Mouse (Mus musculus): ENCODE results near the gene Nudt6. TPM values are rescaled to one million over a fixed set of nuclear protein-coding genes. Genes with fewer than 3 reads are reported as not detected.
A peak's percentile ranks its signal among the peaks of the same experiment; 100 is the strongest.

Nudt6 gene
- polyA plus RNA-seq, 1 experiment from 2014 or later = 6.9 TPM

- ATAC-seq = peak; percentile 97
- Histone ChIP-seq H3K4me1 (ENCODE audit: control insufficient read depth, insufficient read depth, low read depth, low read length) (peaks cover 13% of the 10 kb centered on the region), H3K36me3 (ENCODE audit: control insufficient read depth, insufficient read depth, low read length) (no peaks in the 10 kb centered on the region), H3K27ac (ENCODE audit: low read depth, low read length) (peak within 1 kb of the TSS; percentile 88), H3K4me3 (ENCODE audit: low read length) (peak within 1 kb of the TSS; percentile 97), H3K9me3 (ENCODE audit: control insufficient read depth, low read length) (no peaks in the 10 kb centered on the region), H3K27me3 (replicated peaks; ENCODE audit: control insufficient read depth, insufficient read depth, low read length) (no peaks in the 10 kb centered on the region), H3K9ac (ENCODE audit: low read depth, low read length) (peak within 1 kb of the TSS; percentile 79), H3K4me2 (ENCODE audit: low read length) (peak within 1 kb of the TSS; percentile 97)
- under 1% methylated on average over 39 of the region's 50 CpGs for WGBS
These were observed 486 bp downstream of the Nudt6 start, which contains the start of gene Spata5 for GRCm38 (mm10) chr3:37419458-37419991. TSS of gene Spata5 (plus strand) at chr3:37419896.

GRCm38 (mm10) chr3:37418961-37419457 is 1.0 kb downstream of the Nudt6 start:
- H3K27me3 ChIP-seq (replicated peaks; ENCODE audit: control insufficient read depth, insufficient read depth, low read length) = no peaks in the 10 kb centered on the region
- H3K27ac ChIP-seq (ENCODE audit: low read depth, low read length) = peak overlapping the region; percentile 88
- no peaks in the 10 kb centered on the region for H3K36me3 ChIP-seq (ENCODE audit: control insufficient read depth, insufficient read depth, low read length)
- no peak for ATAC-seq
- H3K9ac ChIP-seq (ENCODE audit: low read depth, low read length) = peak overlapping the region; percentile 75
- peak overlapping the region; percentile 97 for H3K4me3 ChIP-seq (ENCODE audit: low read length)
- H3K4me2 ChIP-seq (ENCODE audit: low read length) = peak overlapping the region; percentile 65
- 0% methylated on average over 21 of the region's 30 CpGs for WGBS
- H3K9me3 ChIP-seq (ENCODE audit: control insufficient read depth, low read length) = no peaks in the 10 kb centered on the region
- peaks cover 13% of the 10 kb centered on the region for H3K4me1 ChIP-seq (ENCODE audit: control insufficient read depth, insufficient read depth, low read depth, low read length)

GRCm38 (mm10) chr3:37418341-37418740 is 1.7 kb downstream of the Nudt6 start:
- no peak overlapping the region for H3K27ac ChIP-seq (ENCODE audit: low read depth, low read length)
- H3K4me3 ChIP-seq (ENCODE audit: low read length) = peak overlapping the region; percentile 97
- no peaks in the 10 kb centered on the region for H3K36me3 ChIP-seq (ENCODE audit: control insufficient read depth, insufficient read depth, low read length)
- H3K9ac ChIP-seq (ENCODE audit: low read depth, low read length) = no peak overlapping the region; the same call in 1 of the 2 replicates
- H3K4me2 ChIP-seq (ENCODE audit: low read length) = peak overlapping the region; percentile 65
- 78% methylated on average over 5 of the region's 5 CpGs for WGBS
- H3K27me3 ChIP-seq (replicated peaks; ENCODE audit: control insufficient read depth, insufficient read depth, low read length) = no peaks in the 10 kb centered on the region
- no peaks in the 10 kb centered on the region for H3K9me3 ChIP-seq (ENCODE audit: control insufficient read depth, low read length)
- no peak for ATAC-seq
- H3K4me1 ChIP-seq (ENCODE audit: control insufficient read depth, insufficient read depth, low read depth, low read length) = peaks cover 13% of the 10 kb centered on the region

- peak; percentile 18; the same call in 1 of the 2 replicates for ATAC-seq
- 52% methylated on average over 14 of the region's 14 CpGs for WGBS
- Histone ChIP-seq H3K9ac (ENCODE audit: low read depth, low read length) (no peak overlapping the region), H3K9me3 (ENCODE audit: control insufficient read depth, low read length) (no peaks in the 10 kb centered on the region), H3K27ac (ENCODE audit: low read depth, low read length) (no peak overlapping the region), H3K27me3 (replicated peaks; ENCODE audit: control insufficient read depth, insufficient read depth, low read length) (no peaks in the 10 kb centered on the region), H3K4me2 (ENCODE audit: low read length) (no peak overlapping the region), H3K4me3 (ENCODE audit: low read length) (no peak overlapping the region), H3K4me1 (ENCODE audit: control insufficient read depth, insufficient read depth, low read depth, low read length) (peaks cover 5% of the 10 kb centered on the region), H3K36me3 (ENCODE audit: control insufficient read depth, insufficient read depth, low read length) (no peaks in the 10 kb centered on the region)
These were observed 5.5 kb downstream of the Nudt6 start for GRCm38 (mm10) chr3:37414413-37414960.

GRCm38 (mm10) chr3:37413446-37413845 is 6.6 kb downstream of the Nudt6 start:
- H3K4me2 ChIP-seq (ENCODE audit: low read length) = no peak overlapping the region
- H3K27me3 ChIP-seq (replicated peaks; ENCODE audit: control insufficient read depth, insufficient read depth, low read length) = no peaks in the 10 kb centered on the region
- peaks cover 1% of the 10 kb centered on the region for H3K4me1 ChIP-seq (ENCODE audit: control insufficient read depth, insufficient read depth, low read depth, low read length)
- ATAC-seq = no peak
- no peak overlapping the region for H3K27ac ChIP-seq (ENCODE audit: low read depth, low read length)
- H3K36me3 ChIP-seq (ENCODE audit: control insufficient read depth, insufficient read depth, low read length) = no peaks in the 10 kb centered on the region
- no peak overlapping the region for H3K9ac ChIP-seq (ENCODE audit: low read depth, low read length)
- WGBS = 93% methylated on average over 3 of the region's 3 CpGs
- no peaks in the 10 kb centered on the region for H3K9me3 ChIP-seq (ENCODE audit: control insufficient read depth, low read length)
- no peak overlapping the region for H3K4me3 ChIP-seq (ENCODE audit: low read length)

- ATAC-seq = no peak
- Histone ChIP-seq H3K4me1 (ENCODE audit: control insufficient read depth, insufficient read depth, low read depth, low read length) (no peaks in the 10 kb centered on the region), H3K27me3 (replicated peaks; ENCODE audit: control insufficient read depth, insufficient read depth, low read length) (no peaks in the 10 kb centered on the region), H3K9ac (ENCODE audit: low read depth, low read length) (no peak overlapping the region), H3K27ac (ENCODE audit: low read depth, low read length) (no peak overlapping the region), H3K9me3 (ENCODE audit: control insufficient read depth, low read length) (no peaks in the 10 kb centered on the region), H3K36me3 (ENCODE audit: control insufficient read depth, insufficient read depth, low read length) (no peaks in the 10 kb centered on the region), H3K4me3 (ENCODE audit: low read length) (no peak overlapping the region), H3K4me2 (ENCODE audit: low read length) (no peak overlapping the region)
These were observed 12.4 kb downstream of the Nudt6 start for GRCm38 (mm10) chr3:37407598-37407997.

- Histone ChIP-seq H3K27me3 (replicated peaks; ENCODE audit: control insufficient read depth, insufficient read depth, low read length) (no peaks in the 10 kb centered on the region), H3K9ac (ENCODE audit: low read depth, low read length) (no peak overlapping the region), H3K4me3 (ENCODE audit: low read length) (no peak overlapping the region), H3K36me3 (ENCODE audit: control insufficient read depth, insufficient read depth, low read length) (no peaks in the 10 kb centered on the region), H3K4me1 (ENCODE audit: control insufficient read depth, insufficient read depth, low read depth, low read length) (no peaks in the 10 kb centered on the region), H3K9me3 (ENCODE audit: control insufficient read depth, low read length) (no peaks in the 10 kb centered on the region), H3K4me2 (ENCODE audit: low read length) (no peak overlapping the region), H3K27ac (ENCODE audit: low read depth, low read length) (no peak overlapping the region)
- ATAC-seq = no peak
- WGBS = 69% methylated on average over 11 of the region's 11 CpGs
These were observed 18.0 kb downstream of the Nudt6 start for GRCm38 (mm10) chr3:37401729-37402610.

- H3K9me3 ChIP-seq (ENCODE audit: control insufficient read depth, low read length) = no peaks in the 10 kb centered on the region
- WGBS = 82% methylated on average over 7 of the region's 7 CpGs
- ATAC-seq = peak; percentile 92
These were observed 21.2 kb downstream of the Nudt6 start for GRCm38 (mm10) chr3:37398661-37399395.

More at GRCm38 (mm10) chr3:37398661-37399395, 21.2 kb downstream of the Nudt6 start:
- Histone ChIP-seq H3K9ac (ENCODE audit: low read depth, low read length) (no peak overlapping the region), H3K4me2 (ENCODE audit: low read length) (no peak overlapping the region), H3K36me3 (ENCODE audit: control insufficient read depth, insufficient read depth, low read length) (no peaks in the 10 kb centered on the region), H3K27ac (ENCODE audit: low read depth, low read length) (no peak overlapping the region), H3K27me3 (replicated peaks; ENCODE audit: control insufficient read depth, insufficient read depth, low read length) (no peaks in the 10 kb centered on the region), H3K4me3 (ENCODE audit: low read length) (no peak overlapping the region), H3K4me1 (ENCODE audit: control insufficient read depth, insufficient read depth, low read depth, low read length) (no peaks in the 10 kb centered on the region)
